Mouse (Mus musculus) heart, adult 9 months (tissue): ENCODE measurements around the gene Il3.
"Not testable (repeated sequence)": the region's sequence is repeated elsewhere in the genome, so short reads cannot be mapped to it uniquely, and the experiment has no call there.

ENCODE experiments used
- DNase-seq, 2 experiments: peaks; one replicate each; pipeline ENCODE4 v3.0.0; 2022; ENCODE audit warnings: low spot score in 2 of 2

Il3 gene

GRCm38 (mm10) chr11:54267177-54267576, at the start of gene Il3:
Gene Il3 (minus strand): TSS chr11:54267277.
- DNase-seq, result no peak

DNA sequence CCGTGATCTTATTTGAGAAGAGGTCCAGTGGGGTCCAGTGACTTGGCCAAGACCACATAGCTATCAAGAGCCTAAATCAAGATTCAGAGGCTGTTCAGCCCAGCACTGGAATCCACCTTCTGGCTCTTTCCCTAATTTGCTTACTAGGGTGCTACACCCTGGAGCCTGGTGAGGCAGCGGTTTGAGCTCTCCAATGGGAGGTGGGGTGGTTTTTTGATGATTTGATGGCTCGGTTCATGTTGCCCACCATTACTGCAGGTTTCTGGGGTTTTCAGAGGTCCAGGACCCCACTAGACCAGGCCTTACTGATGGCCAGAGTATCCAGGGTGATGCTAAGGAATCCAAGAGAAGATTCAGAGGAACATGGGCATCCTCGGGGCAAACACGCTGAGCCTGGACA, 48.3 kb upstream of the Il3 start:
- no peak for DNase-seq

GRCm38 (mm10) chr11:54314740-54315139, 47.7 kb upstream of the Il3 start:
- no peak for DNase-seq

DNA sequence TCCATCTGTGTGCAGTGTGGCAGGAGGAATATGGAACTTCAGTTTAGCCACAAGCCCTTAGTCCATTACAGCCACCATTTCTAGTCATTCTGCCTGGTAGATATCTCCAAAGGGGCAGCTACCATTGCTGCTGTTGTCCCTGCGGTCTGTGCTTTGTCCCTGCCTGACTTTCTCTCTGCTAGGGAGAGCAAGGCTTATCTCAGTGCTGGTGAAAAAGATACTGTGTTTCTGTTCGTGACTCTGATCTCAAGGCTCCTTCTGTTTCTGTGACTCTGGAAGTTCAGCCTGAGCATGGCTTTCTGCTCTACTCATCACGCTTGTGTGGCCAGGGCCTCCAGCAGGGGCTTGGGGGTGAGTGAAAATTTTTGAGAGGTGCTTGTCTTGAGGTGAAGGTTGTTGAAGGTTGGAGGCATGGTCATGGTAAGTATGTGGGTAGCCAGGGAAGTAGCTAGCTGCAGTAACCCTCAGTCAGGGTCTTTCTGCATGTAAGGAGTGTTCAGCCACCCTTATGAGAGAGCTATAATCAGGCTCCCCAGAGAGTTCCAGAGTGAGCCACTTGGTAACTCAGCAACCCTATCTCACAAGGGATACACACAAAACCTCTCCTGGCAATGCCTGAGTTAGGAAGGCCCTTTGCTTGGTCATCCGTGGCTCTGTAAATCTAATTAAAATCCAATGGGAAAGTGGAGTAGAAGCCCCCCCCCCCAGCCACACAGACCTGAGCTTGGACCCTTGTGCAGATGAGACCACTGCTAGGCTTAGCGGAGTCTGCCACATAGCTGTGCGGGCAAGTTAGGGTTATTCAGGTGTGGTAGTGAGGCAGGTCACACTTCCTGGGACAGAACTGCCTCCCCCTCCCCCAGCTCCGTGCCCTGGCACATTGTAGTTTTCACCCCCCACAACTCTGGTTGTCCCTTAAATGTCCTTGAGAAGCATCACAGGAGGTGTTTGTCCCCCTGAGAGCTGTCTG, 46.6 kb upstream of the Il3 start:
- peak in 1 of 2 experiments; percentile 18 for DNase-seq

GRCm38 (mm10) chr11:54312603-54313002, 45.5 kb upstream of the Il3 start:
- DNase-seq, result no peak

- peak; percentile 53 to 58 for DNase-seq
These were observed 44.9 kb upstream of the Il3 start for GRCm38 (mm10) chr11:54312021-54312420.

- DNase-seq, result no peak
These were observed 43.5 kb upstream of the Il3 start for GRCm38 (mm10) chr11:54310588-54310987.

DNA sequence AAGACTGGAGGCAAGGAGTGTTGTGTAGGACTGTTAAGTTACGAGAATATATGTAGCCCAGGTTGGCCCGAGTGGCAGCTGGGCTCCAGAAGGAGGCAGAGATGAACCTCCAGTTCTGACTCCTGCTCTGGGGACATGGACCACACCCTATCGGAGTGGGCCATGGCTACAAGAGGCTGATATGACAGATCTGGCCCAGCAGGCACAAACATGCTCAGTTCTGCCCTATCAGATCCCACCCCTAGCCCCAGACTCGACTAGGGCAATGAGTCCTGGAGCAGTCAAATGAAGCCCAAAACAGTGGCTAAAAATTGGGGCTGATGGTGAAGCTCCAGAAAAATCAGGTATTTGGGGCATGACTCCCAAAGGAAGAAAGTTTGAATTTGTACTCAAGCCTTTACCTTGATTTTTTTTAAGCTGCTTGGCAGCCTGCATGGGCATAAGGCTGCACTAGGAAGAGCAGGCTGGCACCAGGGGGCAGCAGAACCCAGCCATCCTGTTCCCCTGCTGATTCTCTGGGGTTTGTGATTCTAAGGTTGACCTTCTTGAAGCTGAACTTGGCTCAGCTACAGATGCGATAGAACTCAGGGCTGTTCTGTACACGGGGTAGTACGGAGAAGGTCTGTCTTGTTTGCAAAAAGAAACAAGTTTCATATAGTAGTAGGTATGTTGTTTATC, 40.2 kb upstream of the Il3 start:
- DNase-seq, result peak; percentile 13 to 48

- no peak for DNase-seq
These were observed 38.3 kb upstream of the Il3 start for GRCm38 (mm10) chr11:54305331-54305730.

- DNase-seq, result no peak
These were observed 37.4 kb upstream of the Il3 start for GRCm38 (mm10) chr11:54304471-54304873.

GRCm38 (mm10) chr11:54303728-54304470, 36.8 kb upstream of the Il3 start, which contains the start of gene Acsl6:
Gene Acsl6 (plus strand): TSS chr11:54303798.
- DNase-seq, result no peak

GRCm38 (mm10) chr11:54303076-54303727, 36.1 kb upstream of the Il3 start:
- DNase-seq, result no peak

DNA sequence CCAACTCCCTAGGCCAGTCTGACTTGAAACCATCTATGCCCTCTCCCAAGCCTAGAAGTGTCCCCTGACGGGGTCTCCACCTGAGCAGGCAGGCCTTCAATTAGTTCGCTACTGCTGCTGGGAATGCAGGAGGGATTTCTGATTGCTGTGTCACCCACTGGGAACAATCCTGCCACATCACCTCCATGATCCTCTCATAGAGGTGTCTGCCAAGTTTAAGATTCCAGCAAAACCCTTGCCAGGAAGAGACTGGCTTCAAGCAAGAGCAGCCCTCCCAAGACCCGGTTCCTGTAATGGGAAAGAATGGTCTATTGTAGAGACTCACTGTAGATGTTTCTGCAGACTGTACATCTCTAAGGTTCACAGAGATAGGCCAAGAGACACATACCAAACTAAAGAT, 35.5 kb upstream of the Il3 start:
- no peak for DNase-seq

DNA sequence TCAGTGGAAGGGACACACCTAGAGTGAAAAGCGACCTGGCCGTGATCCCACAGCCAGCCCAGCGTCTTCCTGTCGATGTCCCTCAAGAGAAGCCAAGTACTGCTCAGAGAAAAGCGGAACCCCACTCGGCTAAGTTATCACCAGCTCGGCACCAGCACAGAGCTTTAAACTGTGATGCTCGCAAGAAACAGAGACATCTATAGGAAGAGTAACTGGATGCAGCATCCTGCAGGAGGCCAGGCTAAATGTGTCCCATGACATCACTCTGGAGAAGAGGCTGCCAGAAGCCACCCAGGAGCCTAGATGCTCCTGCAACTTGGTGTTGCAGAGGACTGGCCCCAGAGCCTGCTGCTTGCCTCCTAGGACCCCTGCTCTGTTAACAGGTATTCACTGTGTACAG, 34.9 kb upstream of the Il3 start:
- no peak for DNase-seq

DNA sequence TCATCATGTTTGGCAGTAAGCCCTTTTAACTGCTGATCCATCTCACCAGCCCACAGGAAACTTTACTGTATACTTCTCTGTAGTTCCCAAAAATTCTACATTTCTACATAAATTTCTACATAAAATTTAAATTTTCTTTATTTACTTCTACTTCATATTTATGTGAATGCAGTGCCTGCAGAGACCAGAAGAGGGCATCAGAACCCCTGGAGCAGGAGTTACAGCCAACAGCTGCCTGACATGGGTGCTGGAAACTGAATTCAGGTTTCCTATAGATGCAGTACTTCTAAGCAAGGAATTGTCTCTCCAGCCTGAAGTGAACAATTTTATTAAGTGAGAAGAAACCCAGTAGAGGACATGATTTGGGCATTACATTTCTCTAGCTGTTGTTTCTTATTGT, 31.7 kb upstream of the Il3 start:
- no peak for DNase-seq

- DNase-seq, result not testable (repeated sequence)
These were observed 30.4 kb upstream of the Il3 start for GRCm38 (mm10) chr11:54297471-54297870.

DNA sequence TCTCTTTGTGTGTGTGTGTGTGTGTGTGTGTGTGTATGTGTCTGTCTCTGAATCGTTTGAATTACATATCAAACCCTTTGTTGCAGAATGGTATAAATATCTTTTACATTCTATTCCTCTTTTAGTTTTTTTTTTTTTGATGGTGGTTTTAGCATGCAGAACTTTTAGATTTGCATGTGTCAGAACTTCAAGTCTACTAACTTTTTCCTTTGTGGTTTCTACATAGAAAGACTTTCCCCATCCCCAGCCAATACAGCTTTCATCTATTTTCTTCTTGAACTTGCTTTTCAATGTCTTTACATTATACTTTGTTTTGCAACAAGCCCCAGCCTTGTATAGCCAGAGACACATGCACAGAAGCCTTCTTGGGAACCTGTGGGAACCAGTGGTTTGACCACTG, 29.7 kb upstream of the Il3 start:
- DNase-seq, result no peak

DNA sequence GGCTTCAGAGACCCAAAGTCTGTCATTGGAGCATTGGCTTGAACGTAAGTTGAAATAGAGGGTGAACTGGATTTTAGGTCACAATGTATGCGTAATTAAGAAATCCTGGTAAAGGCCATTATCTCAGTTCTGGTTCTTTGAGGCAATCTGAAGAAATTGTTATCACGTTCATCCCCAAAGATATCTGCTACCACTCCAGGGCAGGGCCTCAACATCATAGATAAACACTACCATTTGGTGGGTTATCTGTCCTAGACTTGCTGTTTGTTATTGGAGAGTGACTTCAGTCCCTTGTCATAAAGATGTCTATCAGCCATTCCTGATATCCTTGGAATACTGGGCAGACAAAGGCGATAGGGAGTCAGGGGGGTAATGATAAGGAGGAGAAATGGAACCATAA, 28.9 kb upstream of the Il3 start:
- no peak for DNase-seq

DNA sequence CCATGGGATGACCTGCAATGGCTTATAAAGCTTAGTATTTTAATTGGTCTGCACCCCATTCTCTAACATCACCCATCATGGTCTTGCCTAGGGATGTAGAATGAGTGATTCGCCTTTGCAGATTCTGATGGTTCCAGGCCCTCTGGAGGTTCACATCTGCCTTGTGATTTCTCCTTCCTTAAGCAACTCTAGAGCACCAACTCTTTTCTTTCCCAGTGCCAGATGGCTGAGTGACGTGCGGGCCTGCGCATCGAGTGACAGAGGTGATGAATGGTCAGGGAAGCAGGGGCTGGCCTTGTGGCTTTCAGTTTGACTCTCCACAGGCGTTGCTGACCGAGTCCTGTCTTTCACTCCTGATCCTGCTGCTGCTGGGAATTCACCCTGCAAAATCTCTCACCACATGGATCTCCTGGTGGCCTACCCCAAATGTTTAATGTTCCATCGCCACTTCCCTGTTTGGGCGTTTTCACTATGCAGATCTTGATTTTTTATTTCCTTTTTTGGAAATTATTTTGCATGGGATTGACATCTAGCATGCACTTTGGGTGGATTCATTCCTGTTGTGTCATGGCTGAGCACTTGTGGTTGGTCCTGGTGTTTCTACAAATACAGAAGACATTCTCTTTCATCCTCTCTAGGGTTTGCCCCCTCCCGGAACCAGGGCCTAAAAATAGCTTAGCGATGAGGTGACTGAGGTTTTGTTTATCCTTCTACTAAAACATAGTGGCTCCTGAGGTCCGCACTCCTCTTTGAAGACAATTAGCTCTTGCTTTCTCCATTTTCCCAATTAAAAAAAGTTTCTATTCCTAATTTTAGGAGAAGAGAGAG, 27.1 kb upstream of the Il3 start:
- DNase-seq, result no peak

GRCm38 (mm10) chr11:54292163-54292562, 25.1 kb upstream of the Il3 start:
- DNase-seq, result no peak
